In the genomic region with DNA sequence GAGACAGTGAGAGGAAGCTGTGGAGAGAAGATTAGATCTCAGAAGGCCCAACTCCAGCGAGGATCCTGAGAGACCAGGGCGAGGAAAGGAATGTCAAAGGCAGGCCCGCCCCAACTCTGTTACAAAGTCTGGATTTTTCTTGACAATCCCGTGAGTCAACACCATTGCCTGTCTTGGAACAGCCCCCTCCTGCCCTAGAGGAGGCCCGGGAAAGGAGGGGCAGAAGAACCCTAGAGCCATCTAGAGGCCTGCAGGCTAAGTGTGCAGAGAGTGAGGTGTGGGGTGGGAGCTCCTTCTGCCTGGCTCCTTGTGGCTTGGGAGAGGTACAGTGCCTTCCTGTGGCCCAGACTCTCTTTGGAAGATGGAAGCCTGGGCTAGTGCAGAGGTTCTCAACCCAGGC, we compare ENCODE assay signal across 9 mouse cellular contexts.
A peak's percentile ranks its signal among the peaks of the same experiment; 100 is the strongest.
DNase-seq lines count a peak whose midpoint lies in the region; ATAC-seq lines count a peak whose summit lies in the region.
"Had no signal": no experiment of that assay in that cellular context is flagged by ENCODE, and none has a peak within 500 bp of the region (broad histone marks: within the 10 kb centered on the region; RNA-seq: fewer than 3 reads in every experiment).

No protein-coding gene starts in this region.

- ATAC-seq in kidney, embryonic 14.5 days (ENCODE audit: low FRiP score, low TSS enrichment), result no peak
- ATAC-seq in granulocyte monocyte progenitor cell, adult 5-6 weeks (replicated peaks; ENCODE audit: poor library complexity, severe bottlenecking), result 0 out of 2 replicates have a peak, but pooled peaks have one; percentile 24

- H3K36me3 ChIP-seq in kidney, embryonic 14.5 days (ENCODE audit: control insufficient read depth, insufficient read depth, low read length), result no peaks in the 10 kb centered on the region; the same call in 1 of the 2 replicates

- no peak overlapping the region for H3K4me3 ChIP-seq in kidney, embryonic 14.5 days (ENCODE audit: low read length)

- DNase-seq in kidney, postnatal 36 days, result peak; percentile 13 to 18
- DNase-seq in NIH3T3 (ENCODE audit: low read depth), result peak; percentile 71
- DNase-seq in lung, postnatal 14 days, result peak; percentile 27
- no peak for DNase-seq in right cerebral cortex, postnatal 25 days
- no peak for DNase-seq in layer of hippocampus, adult 9-10 months (ENCODE audit: low spot score)
- DNase-seq in left cerebral cortex, adult 18-20 months (ENCODE audit: low spot score in 2 of 2), result no peak
- DNase-seq: cerebellum, adult 8-10 months had no signal

- H3K27me3 ChIP-seq in kidney, embryonic 14.5 days (ENCODE audit: control insufficient read depth, insufficient read depth, low read length), result no peaks in the 10 kb centered on the region

- H3K9ac ChIP-seq in kidney, embryonic 14.5 days (ENCODE audit: low read depth, low read length), result no peak overlapping the region

- no peaks in the 10 kb centered on the region for H3K9me3 ChIP-seq in kidney, embryonic 14.5 days (ENCODE audit: control insufficient read depth, low read length)

- WGBS in kidney, embryonic 14.5 days, result 30% methylated on average over 5 of the region's 5 CpGs

- no peak overlapping the region for H3K27ac ChIP-seq in kidney, embryonic 14.5 days (ENCODE audit: low read depth, low read length)

- H3K4me1 ChIP-seq in kidney, embryonic 14.5 days (ENCODE audit: control insufficient read depth, insufficient read depth, low read length), result no peaks in the 10 kb centered on the region

- H3K4me2 ChIP-seq in kidney, embryonic 14.5 days (replicated peaks; ENCODE audit: low read depth, low read length), result no peak overlapping the region

Comparison
In these comparisons a context has a peak if more than half of its experiments do, and no peak if none do; other contexts are left out.
1. DNase-seq: peak in kidney, postnatal 36 days (2 of 2), NIH3T3 (single experiment) and lung, postnatal 14 days (single experiment); none in right cerebral cortex, postnatal 25 days (single experiment), layer of hippocampus, adult 9-10 months (single experiment) and left cerebral cortex, adult 18-20 months (0 of 2).